Mouse (Mus musculus): ENCODE measurements around the gene Kctd15.

- TF ChIP-seq CTCF (IDR thresholded peaks at IDR 0.05), result peak; percentile 11; the same call in 1 of the 2 replicates
- no peak for TF ChIP-seq POLR2A (IDR thresholded peaks at IDR 0.05; ENCODE audit: insufficient read depth, low read depth, low read length)
- TF ChIP-seq EP300 (IDR thresholded peaks at IDR 0.05; ENCODE audit: insufficient read depth, low read depth, low read length), result no peak
Observed at GRCm38 (mm10) chr7:34590711-34591110, 65.8 kb downstream of the Kctd15 start.
